Mouse (Mus musculus) neural tube, embryonic 13.5 days (tissue): ENCODE measurements around the gene Dcun1d4. TPM values are rescaled to one million over a fixed set of nuclear protein-coding genes. Genes with fewer than 3 reads are reported as not detected.

Source experiments
- ATAC-seq: fragments of 200-750 bp; cut with Nextera tagmentation; 2 replicates; pipeline ENCODE4 v1.8.0; 2017; ENCODE audit warnings: low read depth, mild to moderate bottlenecking, moderate TSS enrichment, moderate library complexity
- H3K27ac ChIP-seq: fragments of 300-500 bp; sonication (generic); replicated peaks from 2 replicates; pipeline ENCODE4 v1.5.1; 2015; ENCODE audit warnings: moderate library complexity, mild to moderate bottlenecking, inconsistent platforms
- H3K27me3 ChIP-seq: fragments of 300-500 bp; sonication (generic); 2 replicates; pipeline ENCODE4 v1.6.1; 2015; ENCODE audit warnings: mild to moderate bottlenecking, inconsistent platforms
- H3K36me3 ChIP-seq: fragments of 300-500 bp; sonication (generic); 2 replicates; pipeline ENCODE4 v1.6.1; 2015; ENCODE audit warnings: mild to moderate bottlenecking, inconsistent platforms
- H3K4me1 ChIP-seq: fragments of 300-500 bp; sonication (generic); replicated peaks from 2 replicates; pipeline ENCODE4 v1.6.1; 2015; ENCODE audit warnings: inconsistent platforms
- H3K4me2 ChIP-seq: fragments of 300-500 bp; sonication (generic); 2 replicates; pipeline ENCODE4 v1.6.1; 2015; ENCODE audit warnings: inconsistent platforms, mild to moderate bottlenecking, moderate library complexity
- H3K4me3 ChIP-seq: fragments of 300-500 bp; sonication (generic); 2 replicates; pipeline ENCODE4 v1.5.1; 2015; ENCODE audit warnings: mild to moderate bottlenecking, inconsistent platforms
- H3K9ac ChIP-seq: fragments of 300-500 bp; sonication (generic); 2 replicates; pipeline ENCODE4 v1.6.1; 2015; ENCODE audit warnings: moderate library complexity, mild to moderate bottlenecking, inconsistent platforms
- H3K9me3 ChIP-seq: fragments of 300-500 bp; sonication (generic); 2 replicates; pipeline ENCODE4 v1.6.1; 2016; ENCODE audit warnings: inconsistent platforms
- WGBS: fragments of 180-500 bp; shearing (Covaris S2); methylation state at CpG from one replicate; pipeline ENCODE4 v1.1.7; 2015; 5-methylcytosine and 5-hydroxymethylcytosine counted together
- polyA plus RNA-seq: library from polyadenylated mRNA; unstranded; fragments of >200 nt; fragmentation: Nextera tagmentation; extraction: Ambion mirVana; gene quantifications from 2 replicates; pipeline ENCODE4 v1.2.1, GENCODE M21; 2015

Dcun1d4 gene
- polyA plus RNA-seq, 1 experiment from 2014 or later, result 49.7 TPM

DNA sequence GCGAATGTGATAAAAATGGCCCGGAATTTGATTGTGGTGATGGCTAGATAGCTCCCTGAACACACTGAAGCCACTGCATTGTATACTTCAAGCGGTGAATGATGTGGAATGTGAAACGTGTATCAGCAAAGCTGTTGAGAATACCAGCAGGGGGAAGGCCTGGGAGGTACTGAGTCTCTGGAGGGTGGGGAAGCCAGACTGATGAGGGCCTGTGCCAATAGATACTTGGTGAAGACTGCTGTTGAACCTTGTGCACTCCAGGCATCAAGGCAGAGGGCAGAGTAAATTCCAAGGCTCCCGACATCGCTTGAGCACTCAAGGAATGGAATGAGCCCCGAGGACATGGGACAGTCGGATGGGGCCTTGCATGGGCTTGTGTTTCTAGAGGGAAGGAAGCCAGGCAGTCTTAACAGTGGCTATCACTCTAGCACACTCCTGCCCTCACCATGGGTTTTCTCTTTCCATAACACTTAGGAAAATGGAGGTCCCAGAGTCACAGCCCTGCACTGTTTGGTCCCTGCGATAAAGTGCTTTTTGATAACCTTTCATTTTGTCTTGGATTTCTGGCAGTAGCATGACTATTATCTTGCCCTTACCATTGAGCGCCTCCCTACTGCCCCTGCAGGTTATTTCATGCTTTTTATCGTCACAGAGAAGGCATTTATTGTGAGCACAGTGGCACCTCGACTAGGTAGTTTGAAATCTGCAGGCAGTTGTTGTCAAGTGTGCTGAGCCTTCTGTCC, 22.4 kb downstream of the Dcun1d4 start:
- Histone ChIP-seq H3K9me3 (no peaks in the 10 kb centered on the region), H3K36me3 (no peaks in the 10 kb centered on the region), H3K4me3 (no peak overlapping the region), H3K27me3 (no peaks in the 10 kb centered on the region), H3K4me2 (no peak overlapping the region), H3K9ac (no peak overlapping the region), H3K27ac (no peak overlapping the region), H3K4me1 (peaks cover 44% of the 10 kb centered on the region)
- WGBS, result 75% methylated on average over 12 of the region's 12 CpGs
- ATAC-seq, result no peak

DNA sequence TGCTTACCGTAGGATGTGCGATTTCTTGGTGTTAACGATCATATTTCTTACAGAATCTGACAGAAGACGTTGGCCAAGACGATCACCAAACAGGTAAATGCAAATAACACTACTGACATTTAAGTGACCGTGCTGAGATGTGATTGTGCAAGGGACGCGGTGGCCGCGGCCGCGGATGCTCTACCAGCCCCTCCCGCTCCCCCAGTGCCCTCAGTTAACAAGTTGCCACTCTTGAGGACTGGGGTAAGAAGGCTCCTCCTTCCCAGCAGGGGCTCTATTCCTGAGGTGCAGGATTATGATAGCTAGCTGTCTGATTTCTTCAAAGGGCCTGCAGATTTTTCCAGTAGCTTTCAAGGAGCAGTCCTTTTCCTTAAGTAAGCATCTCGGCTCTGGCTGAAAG, 30.3 kb downstream of the Dcun1d4 start:
- H3K4me1 ChIP-seq, result peaks cover 39% of the 10 kb centered on the region
- H3K36me3 ChIP-seq, result peaks cover 33% of the 10 kb centered on the region
- no peak overlapping the region for H3K9ac ChIP-seq
- H3K9me3 ChIP-seq, result no peaks in the 10 kb centered on the region
- H3K4me3 ChIP-seq, result no peak overlapping the region
- no peak overlapping the region for H3K27ac ChIP-seq
- no peak for ATAC-seq
- no peak overlapping the region for H3K4me2 ChIP-seq
- WGBS, result 89% methylated on average over 14 of the region's 14 CpGs
- no peaks in the 10 kb centered on the region for H3K27me3 ChIP-seq

DNA sequence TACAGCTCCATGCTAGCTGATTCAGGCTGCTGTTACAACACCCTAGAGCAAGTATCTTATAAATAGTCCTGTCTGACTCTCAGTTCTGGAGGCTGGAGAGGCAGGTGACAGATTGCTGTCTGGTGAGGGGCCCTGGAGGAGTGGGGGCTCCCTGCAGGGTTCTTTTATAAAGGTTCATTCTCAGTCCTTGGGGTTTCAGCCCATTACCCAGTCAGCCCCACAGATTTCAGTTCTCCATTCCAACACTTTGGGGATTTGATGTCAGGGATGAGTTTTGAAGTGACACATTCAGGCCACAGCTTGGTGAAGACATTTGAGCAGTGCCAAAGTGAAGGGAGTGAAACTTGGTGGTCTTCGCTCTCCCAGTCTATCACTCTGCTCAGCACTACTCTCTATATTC, 31.4 kb downstream of the Dcun1d4 start:
- Histone ChIP-seq H3K4me3 (no peak overlapping the region), H3K4me2 (no peak overlapping the region), H3K27me3 (no peaks in the 10 kb centered on the region), H3K4me1 (peaks cover 32% of the 10 kb centered on the region), H3K9ac (no peak overlapping the region), H3K9me3 (no peaks in the 10 kb centered on the region), H3K27ac (no peak overlapping the region), H3K36me3 (peaks cover 42% of the 10 kb centered on the region)
- WGBS, result 94% methylated on average over 1 of the region's 1 CpGs
- no peak for ATAC-seq

DNA sequence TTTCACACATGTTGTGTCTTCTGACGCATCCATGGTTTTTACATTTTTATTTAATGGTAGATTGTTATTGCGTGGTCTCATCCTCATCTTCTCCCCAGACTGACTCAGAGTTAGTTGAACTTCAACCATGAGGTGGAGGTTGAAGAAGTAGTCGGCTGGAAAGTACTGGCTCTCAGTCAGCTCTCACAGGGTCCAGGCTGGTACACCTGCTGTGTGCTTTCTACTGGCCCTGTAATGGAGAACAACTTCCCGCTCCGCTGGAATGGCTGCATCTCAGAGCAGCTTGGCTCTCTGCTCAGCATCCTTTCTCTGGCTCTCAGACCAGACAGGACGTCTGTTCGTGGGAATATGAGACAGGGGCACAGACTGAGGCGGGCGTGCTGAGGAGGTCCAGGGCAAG, 31.9 kb downstream of the Dcun1d4 start:
- no peak for ATAC-seq
- peaks cover 46% of the 10 kb centered on the region for H3K36me3 ChIP-seq
- no peak overlapping the region for H3K4me3 ChIP-seq
- no peak overlapping the region for H3K27ac ChIP-seq
- H3K4me2 ChIP-seq, result no peak overlapping the region
- no peaks in the 10 kb centered on the region for H3K9me3 ChIP-seq
- H3K4me1 ChIP-seq, result peaks cover 28% of the 10 kb centered on the region
- 82% methylated on average over 9 of the region's 9 CpGs for WGBS
- no peaks in the 10 kb centered on the region for H3K27me3 ChIP-seq
- no peak overlapping the region for H3K9ac ChIP-seq

DNA sequence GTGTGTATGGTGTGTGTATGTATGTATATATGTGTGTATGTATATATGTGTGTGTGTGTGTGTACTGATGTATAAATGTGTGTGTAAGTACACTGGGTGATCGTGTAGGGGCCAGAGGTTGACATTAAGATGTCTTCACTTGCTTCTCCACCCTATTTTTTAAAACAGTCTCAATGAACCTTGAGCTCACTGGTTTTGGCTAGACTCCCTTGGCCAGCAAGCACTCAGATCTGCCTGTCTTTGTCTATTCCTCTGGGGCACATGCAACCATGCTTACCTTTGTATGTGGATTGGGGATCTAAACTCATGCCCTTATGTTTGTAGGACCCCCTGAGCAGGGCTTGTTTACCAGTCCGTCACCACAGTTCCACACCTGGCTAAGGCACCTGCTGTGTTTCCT, 33.4 kb downstream of the Dcun1d4 start:
- Histone ChIP-seq H3K4me1 (peaks cover 24% of the 10 kb centered on the region), H3K27me3 (no peaks in the 10 kb centered on the region), H3K27ac (no peak overlapping the region), H3K9me3 (no peaks in the 10 kb centered on the region), H3K4me3 (no peak overlapping the region), H3K4me2 (no peak overlapping the region), H3K36me3 (peaks cover 53% of the 10 kb centered on the region), H3K9ac (no peak overlapping the region)
- 98% methylated on average over 2 of the region's 2 CpGs for WGBS
- no peak for ATAC-seq

DNA sequence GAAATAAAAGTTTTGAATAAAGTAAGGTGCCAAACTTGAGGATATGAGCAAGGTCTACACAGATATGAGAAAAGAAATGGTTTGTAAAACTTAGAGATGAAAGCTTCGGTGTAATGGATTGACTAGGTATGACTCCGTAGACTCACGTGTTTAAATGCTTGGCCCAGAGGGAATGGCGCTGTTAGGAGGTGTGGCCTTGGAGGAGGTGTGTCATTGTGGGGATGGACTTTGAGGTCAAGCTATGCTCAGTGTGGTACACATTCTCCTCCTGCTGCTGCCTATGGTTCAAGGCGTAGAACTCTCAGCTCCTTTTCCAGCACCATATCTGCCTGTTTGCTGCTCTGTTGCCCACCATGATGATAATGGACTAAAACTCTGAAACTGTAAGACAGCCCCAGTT, 36.5 kb downstream of the Dcun1d4 start:
- Histone ChIP-seq H3K4me1 (no peaks in the 10 kb centered on the region), H3K9ac (no peak overlapping the region), H3K36me3 (peaks cover 51% of the 10 kb centered on the region), H3K4me2 (no peak overlapping the region), H3K27me3 (no peaks in the 10 kb centered on the region), H3K27ac (no peak overlapping the region), H3K9me3 (no peaks in the 10 kb centered on the region), H3K4me3 (no peak overlapping the region)
- 91% methylated on average over 5 of the region's 5 CpGs for WGBS
- no peak for ATAC-seq

DNA sequence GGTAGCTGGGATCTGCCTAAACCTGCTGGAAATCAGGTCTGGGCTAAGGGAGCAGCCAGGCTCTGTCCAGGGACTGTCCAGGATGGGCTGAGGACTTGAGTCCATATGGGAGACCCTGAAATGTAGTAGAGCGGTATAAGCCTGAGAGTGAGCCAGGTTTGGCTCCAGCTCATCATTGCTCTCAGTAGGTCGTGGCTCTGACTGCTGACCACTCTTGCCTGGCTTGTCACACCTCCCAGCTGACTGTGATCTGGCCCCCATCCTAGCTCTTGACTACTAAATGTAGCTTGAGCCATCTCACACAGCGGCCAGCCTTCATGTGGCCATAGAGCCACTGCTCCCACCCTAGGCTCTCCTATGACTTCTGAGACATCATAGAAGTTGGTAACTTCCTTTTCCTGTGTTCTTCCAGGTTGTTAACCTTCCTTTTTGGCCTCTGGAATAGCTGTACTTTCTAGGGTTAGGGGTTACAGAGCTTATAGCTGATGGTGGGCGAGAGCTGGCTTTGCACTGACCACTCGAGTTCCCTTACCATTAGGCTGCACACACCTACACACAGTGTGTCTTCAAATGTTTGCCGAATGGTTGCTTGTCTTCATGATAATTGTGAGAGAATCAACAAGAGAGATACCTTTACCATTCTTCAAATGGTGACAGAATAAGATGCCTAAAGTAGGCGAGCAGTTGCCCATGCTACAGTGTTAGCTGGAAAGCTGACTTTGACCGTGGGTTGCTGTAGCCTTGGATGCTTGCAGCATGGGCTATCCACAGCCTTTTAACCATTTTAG, 37.8 kb downstream of the Dcun1d4 start:
- no peak overlapping the region for H3K4me3 ChIP-seq
- H3K9ac ChIP-seq, result no peak overlapping the region
- no peak overlapping the region for H3K4me2 ChIP-seq
- WGBS, result 94% methylated on average over 8 of the region's 8 CpGs
- H3K27ac ChIP-seq, result no peak overlapping the region
- ATAC-seq, result no peak
- H3K36me3 ChIP-seq, result peaks cover 56% of the 10 kb centered on the region
- H3K4me1 ChIP-seq, result no peaks in the 10 kb centered on the region
- no peaks in the 10 kb centered on the region for H3K9me3 ChIP-seq
- H3K27me3 ChIP-seq, result no peaks in the 10 kb centered on the region

DNA sequence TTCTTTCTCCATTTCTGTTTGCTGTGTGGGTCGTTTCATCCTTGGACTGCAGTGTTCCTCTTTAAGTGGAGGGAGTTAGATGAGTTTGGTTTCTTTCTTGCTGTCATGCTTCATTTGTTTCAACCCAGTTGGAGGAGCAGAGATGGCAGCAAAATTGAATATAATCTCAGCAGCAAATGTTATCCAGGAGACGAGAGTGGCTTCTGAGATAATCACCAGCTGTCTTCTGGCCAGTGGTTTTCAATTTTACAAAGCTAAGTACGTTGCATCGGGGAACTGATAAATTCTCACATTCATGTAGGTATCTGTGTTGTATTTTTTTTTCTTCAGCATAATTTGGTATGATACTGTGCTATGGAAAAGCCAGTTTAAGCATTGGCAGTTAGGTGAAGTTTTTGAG, 40.0 kb downstream of the Dcun1d4 start:
- 77% methylated on average over 4 of the region's 4 CpGs for WGBS
- ATAC-seq, result no peak
- H3K36me3 ChIP-seq, result peaks cover 62% of the 10 kb centered on the region

DNA sequence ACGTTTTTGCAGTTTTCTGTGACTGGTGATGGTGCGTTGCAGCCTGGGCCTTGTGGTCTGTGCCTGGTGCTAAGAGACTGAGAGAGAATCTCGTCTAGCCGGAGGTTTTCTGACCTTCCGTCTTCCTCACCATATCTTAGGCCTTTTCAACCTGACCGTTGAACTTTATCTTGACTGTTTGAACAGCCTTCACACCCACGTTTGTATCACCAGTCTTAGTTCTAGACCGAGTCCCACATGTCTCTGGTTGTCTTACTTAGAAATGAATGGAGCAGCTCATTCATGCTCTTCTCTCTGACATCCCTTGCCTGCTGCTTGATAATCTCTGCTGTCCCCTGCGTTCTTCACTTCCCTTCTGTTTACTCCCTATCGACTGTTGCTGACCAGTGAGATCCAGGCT, 42.4 kb downstream of the Dcun1d4 start:
- H3K27ac ChIP-seq, result no peak overlapping the region
- H3K9ac ChIP-seq, result no peak overlapping the region
- no peak for ATAC-seq
- no peak overlapping the region for H3K4me2 ChIP-seq
- H3K9me3 ChIP-seq, result no peaks in the 10 kb centered on the region
- H3K4me1 ChIP-seq, result no peaks in the 10 kb centered on the region
- no peak overlapping the region for H3K4me3 ChIP-seq
- WGBS, result 88% methylated on average over 10 of the region's 10 CpGs
- H3K36me3 ChIP-seq, result peaks cover 59% of the 10 kb centered on the region
- no peaks in the 10 kb centered on the region for H3K27me3 ChIP-seq

More for the DNA sequence above, 40.0 kb downstream of the Dcun1d4 start:
- Histone ChIP-seq H3K9ac (no peak overlapping the region), H3K4me2 (no peak overlapping the region), H3K9me3 (no peaks in the 10 kb centered on the region), H3K27me3 (no peaks in the 10 kb centered on the region), H3K4me1 (no peaks in the 10 kb centered on the region), H3K4me3 (no peak overlapping the region), H3K27ac (no peak overlapping the region)

DNA sequence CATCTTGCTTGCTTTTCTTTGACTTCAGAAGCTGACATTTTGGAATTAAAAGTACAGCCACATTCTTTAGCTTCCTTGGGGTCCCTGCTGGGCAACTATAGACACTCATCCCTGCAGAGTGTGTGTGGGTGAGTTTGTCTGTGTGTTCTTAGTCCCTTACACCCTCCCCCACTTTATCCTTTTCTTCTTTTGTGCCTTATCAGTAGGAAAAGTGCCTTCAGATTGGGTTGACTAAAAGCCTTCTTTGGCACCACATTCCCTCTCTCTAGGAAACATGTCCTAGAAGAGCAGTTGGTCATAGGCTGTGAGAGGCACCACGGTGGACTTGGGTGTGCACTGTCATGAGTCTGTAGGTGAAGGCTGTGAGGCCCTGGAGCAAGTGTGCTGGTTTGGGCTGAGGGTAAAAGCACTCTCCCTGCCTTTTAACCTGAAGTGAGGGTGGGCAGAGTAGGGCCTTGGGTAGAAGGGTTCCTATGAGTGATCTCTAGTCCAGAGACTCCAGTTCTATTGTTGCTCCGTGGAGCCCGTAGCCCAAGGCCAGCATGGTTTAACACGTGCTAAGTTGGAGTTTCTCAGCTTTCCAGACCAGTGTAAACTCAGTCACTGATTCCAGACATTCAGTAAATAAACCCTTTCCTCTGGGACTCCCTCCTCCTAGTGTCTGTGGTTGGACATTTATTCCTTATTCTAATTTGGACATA, 43.6 kb downstream of the Dcun1d4 start:
- no peak overlapping the region for H3K27ac ChIP-seq
- no peaks in the 10 kb centered on the region for H3K4me1 ChIP-seq
- no peak overlapping the region for H3K9ac ChIP-seq
- H3K4me2 ChIP-seq, result no peak overlapping the region
- H3K36me3 ChIP-seq, result peaks cover 66% of the 10 kb centered on the region
- H3K27me3 ChIP-seq, result no peaks in the 10 kb centered on the region
- WGBS, result 92% methylated on average over 4 of the region's 4 CpGs
- no peaks in the 10 kb centered on the region for H3K9me3 ChIP-seq
- H3K4me3 ChIP-seq, result no peak overlapping the region
- no peak for ATAC-seq

DNA sequence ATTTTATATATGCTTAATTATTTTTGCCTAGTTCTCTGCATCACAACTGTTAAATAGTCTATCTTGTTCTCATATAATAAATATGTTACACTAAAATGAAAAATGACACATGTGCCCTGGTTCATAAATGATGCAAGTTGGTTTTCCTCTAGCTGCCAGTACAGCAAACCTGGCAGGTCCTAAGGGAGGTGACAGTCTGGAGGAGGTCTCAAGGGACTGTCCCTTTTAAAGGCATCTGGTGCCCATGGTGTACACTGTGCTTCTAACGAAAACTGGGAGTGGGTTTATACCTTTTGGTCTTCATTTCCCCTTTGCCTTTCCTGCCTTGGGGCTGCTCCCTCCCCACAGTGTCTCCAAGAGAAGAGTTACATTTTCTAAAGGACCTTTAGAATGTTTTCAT, 51.4 kb downstream of the Dcun1d4 start:
- no peak overlapping the region for H3K9ac ChIP-seq
- no peak overlapping the region for H3K4me3 ChIP-seq
- no peak overlapping the region for H3K4me2 ChIP-seq
- ATAC-seq, result no peak
- no peaks in the 10 kb centered on the region for H3K9me3 ChIP-seq
- H3K27ac ChIP-seq, result no peak overlapping the region
- H3K36me3 ChIP-seq, result peaks cover 65% of the 10 kb centered on the region
- no peaks in the 10 kb centered on the region for H3K27me3 ChIP-seq
- WGBS, result 69% methylated on average over 1 of the region's 1 CpGs
- H3K4me1 ChIP-seq, result no peaks in the 10 kb centered on the region

DNA sequence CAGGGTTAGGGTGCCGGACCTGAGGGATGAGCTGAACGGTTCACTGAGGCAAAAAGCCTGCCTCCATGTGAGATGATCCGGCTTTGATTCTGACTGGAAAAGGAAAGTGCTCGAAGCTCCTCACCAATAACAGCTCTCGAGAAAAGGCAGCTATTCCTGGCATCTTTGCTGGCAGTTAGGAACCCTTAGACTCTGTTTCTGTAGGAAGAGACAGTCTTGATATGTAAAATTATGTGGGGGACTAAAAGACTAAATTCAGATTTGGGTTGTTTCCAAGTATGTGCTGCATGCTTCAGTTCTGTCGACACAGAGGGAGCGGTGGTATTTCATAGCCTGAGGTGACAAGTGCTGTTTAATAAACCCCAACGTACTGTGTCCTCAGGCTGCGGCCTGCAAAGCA, 52.1 kb downstream of the Dcun1d4 start:
- no peak overlapping the region for H3K9ac ChIP-seq
- H3K4me2 ChIP-seq, result no peak overlapping the region
- no peak for ATAC-seq
- 83% methylated on average over 9 of the region's 9 CpGs for WGBS
- H3K4me1 ChIP-seq, result no peaks in the 10 kb centered on the region
- H3K27ac ChIP-seq, result no peak overlapping the region
- H3K27me3 ChIP-seq, result no peaks in the 10 kb centered on the region
- peaks cover 67% of the 10 kb centered on the region for H3K36me3 ChIP-seq
- H3K4me3 ChIP-seq, result no peak overlapping the region
- no peaks in the 10 kb centered on the region for H3K9me3 ChIP-seq
